Mouse (Mus musculus): ENCODE results near the gene Itgb5. TPM values are rescaled to one million over a fixed set of nuclear protein-coding genes. Genes with fewer than 3 reads are reported as not detected.

Itgb5 gene
- polyA plus RNA-seq, 1 experiment from 2014 or later, result 21.7 TPM

DNA sequence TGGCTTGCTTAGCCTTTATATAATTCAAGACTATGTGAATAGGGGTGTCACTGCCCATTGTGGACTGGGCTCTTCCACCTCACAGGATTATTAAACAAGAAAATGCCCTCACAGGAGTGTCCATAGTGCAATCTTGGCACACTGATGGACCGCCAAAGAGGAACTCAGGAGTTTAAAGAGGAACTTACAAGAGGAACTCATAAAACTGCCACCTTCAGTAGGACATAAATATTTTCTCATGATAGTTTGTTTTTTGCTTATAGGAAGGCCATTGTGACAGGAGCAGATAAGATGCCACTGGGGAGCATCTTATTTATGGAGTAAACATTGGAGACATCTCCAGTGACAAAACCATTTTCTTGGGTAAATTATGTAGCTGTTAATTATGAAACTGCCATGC lies 125.3 kb downstream of the Itgb5 start:
- no peak overlapping the region for H3K4me3 ChIP-seq (ENCODE audit: low read depth, low read length)
- H3K27me3 ChIP-seq (ENCODE audit: control insufficient read depth, insufficient read depth, low read length), result no peaks in the 10 kb centered on the region
- WGBS, result 88% methylated on average over 1 of the region's 1 CpGs
- no peak overlapping the region for H3K4me2 ChIP-seq (replicated peaks; ENCODE audit: low read depth, low read length)
- ATAC-seq (ENCODE audit: low FRiP score) (no peak), DNase-seq (ENCODE audit: low spot score) (no peak)
- no peaks in the 10 kb centered on the region for H3K4me1 ChIP-seq (replicated peaks; ENCODE audit: control insufficient read depth, insufficient read depth, low read length)
- no peaks in the 10 kb centered on the region for H3K9me3 ChIP-seq (ENCODE audit: control insufficient read depth, low read length)
- H3K9ac ChIP-seq (ENCODE audit: low read depth, low read length), result no peak overlapping the region
- peaks cover 13% of the 10 kb centered on the region for H3K36me3 ChIP-seq (ENCODE audit: control insufficient read depth, insufficient read depth, low read length)
- H3K27ac ChIP-seq (ENCODE audit: low read depth, low read length), result no peak overlapping the region

DNA sequence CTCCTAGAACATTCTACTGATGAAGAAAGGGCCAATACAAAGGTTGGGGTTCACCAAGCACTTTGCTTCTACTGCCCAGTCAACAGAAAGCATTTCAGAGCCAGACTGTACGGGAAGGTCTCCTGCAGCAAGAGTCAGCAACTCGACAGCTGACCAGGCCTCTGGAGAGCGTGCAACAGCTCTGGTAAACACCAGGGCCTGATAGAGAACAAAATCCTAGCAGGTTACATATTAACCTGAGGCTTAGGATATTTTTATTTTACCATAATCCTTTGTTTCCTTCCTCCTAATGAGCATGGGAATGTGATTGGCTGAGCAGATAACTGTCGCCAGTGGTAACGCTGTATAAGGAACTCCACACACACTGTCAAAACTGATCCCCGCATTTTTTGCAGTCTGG lies 134.0 kb downstream of the Itgb5 start:
- no peak overlapping the region for H3K4me2 ChIP-seq (replicated peaks; ENCODE audit: low read depth, low read length)
- DNase-seq (ENCODE audit: low spot score), result no peak
- 93% methylated on average over 6 of the region's 6 CpGs for WGBS
- 0 out of 2 replicates have a peak, but pooled peaks cover 2% of the 10 kb centered on the region for H3K4me1 ChIP-seq (replicated peaks; ENCODE audit: control insufficient read depth, insufficient read depth, low read length)
- no peak overlapping the region for H3K4me3 ChIP-seq (ENCODE audit: low read depth, low read length)
- no peaks in the 10 kb centered on the region for H3K27me3 ChIP-seq (ENCODE audit: control insufficient read depth, insufficient read depth, low read length)
- no peaks in the 10 kb centered on the region for H3K9me3 ChIP-seq (ENCODE audit: control insufficient read depth, low read length)
- H3K36me3 ChIP-seq (ENCODE audit: control insufficient read depth, insufficient read depth, low read length), result peaks cover 10% of the 10 kb centered on the region; the same call in 1 of the 2 replicates
- ATAC-seq (ENCODE audit: low FRiP score), result no peak
- H3K9ac ChIP-seq (ENCODE audit: low read depth, low read length), result no peak overlapping the region
- no peak overlapping the region for H3K27ac ChIP-seq (ENCODE audit: low read depth, low read length)

DNA sequence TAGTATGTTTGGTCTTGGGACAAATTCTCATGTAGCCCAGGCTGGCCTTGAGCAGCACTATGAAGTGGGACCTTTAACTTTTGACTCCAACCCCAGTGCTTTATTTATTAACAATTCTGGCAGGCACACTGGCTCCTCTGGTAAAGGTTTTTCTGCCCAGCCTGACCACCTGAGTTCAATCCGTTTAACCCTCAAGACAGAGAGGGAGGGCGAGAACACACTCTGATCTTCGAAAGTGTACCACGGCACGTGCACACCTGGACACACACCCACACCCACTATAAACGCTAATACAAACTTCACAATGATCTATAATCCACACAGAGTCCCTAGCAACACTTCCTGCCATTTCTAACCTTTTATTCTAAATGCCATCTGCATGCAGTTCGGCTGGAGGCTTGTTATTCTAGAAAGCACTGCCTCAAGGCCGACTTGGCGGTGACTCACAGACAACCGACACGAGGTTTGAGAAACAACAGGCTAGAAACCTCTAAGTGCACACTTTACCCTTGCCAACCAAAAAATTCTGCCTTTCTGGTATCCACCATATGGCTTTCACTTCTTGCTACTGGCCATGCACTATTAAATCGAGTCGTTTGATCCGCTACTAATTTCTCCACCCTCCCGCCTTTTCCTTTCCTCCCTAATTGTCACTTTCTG lies 136.5 kb downstream of the Itgb5 start:
- ATAC-seq (ENCODE audit: low FRiP score) (peak; percentile 22; the same call in 1 of the 2 replicates), DNase-seq (ENCODE audit: low spot score) (no peak)
- Histone ChIP-seq H3K9ac (ENCODE audit: low read depth, low read length) (peak overlapping the region; percentile 83), H3K4me1 (replicated peaks; ENCODE audit: control insufficient read depth, insufficient read depth, low read length) (0 out of 2 replicates have a peak, but pooled peaks cover 2% of the 10 kb centered on the region), H3K4me2 (replicated peaks; ENCODE audit: low read depth, low read length) (peak overlapping the region; percentile 71), H3K36me3 (ENCODE audit: control insufficient read depth, insufficient read depth, low read length) (0 out of 2 replicates have a peak, but pooled peaks cover 6% of the 10 kb centered on the region), H3K9me3 (ENCODE audit: control insufficient read depth, low read length) (no peaks in the 10 kb centered on the region), H3K27me3 (ENCODE audit: control insufficient read depth, insufficient read depth, low read length) (no peaks in the 10 kb centered on the region), H3K27ac (ENCODE audit: low read depth, low read length) (no peak overlapping the region), H3K4me3 (ENCODE audit: low read depth, low read length) (peak overlapping the region; percentile 89)
- 18% methylated on average over 15 of the region's 15 CpGs for WGBS

DNA sequence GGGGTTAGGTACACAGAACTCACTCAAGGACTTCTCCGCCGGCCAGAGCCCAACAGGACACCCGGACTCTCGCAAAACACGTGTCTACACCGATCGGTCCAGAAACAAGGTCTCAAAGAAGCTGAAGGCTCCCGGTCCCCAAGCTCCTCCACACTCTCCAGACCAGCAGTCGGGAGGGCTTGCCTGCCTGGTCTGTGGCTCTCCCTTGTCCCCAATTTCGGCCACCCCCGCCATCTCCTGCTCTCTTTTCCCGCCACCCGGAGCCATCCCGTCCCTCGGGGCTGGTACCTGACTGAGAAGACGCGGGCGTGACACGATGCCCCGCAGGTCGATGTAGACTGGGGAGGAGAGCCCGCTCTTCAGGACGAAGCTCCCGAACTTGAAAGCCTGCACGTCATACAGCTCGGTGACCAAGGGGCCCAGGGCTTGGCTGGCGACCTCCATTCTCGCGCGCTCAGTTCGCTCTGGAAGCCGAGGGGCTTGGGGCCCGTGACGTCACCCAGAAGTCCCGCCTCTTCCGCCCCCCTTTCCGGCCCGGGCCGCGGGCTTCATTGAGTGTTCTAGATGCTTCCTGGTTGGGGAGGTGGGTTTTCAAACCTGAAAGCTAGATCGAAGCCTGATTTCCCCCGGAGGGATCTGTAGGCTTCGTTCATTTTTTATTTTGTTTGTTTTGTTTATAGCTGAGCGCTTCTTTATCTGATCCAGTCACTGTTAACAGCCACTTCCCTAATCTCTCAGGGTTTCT lies 137.2 kb downstream of the Itgb5 start, which contains the start of gene Umps:
Umps (minus strand) TSS at position 501 of the 745 bp plus-strand sequence.
- no peaks in the 10 kb centered on the region for H3K9me3 ChIP-seq (ENCODE audit: control insufficient read depth, low read length)
- peak; percentile 93 for DNase-seq (ENCODE audit: low spot score)
- H3K27ac ChIP-seq (ENCODE audit: low read depth, low read length), result no peak within 1 kb of the TSS
- peak; percentile 95 for ATAC-seq (ENCODE audit: low FRiP score)
- peak within 1 kb of the TSS; percentile 83 for H3K9ac ChIP-seq (ENCODE audit: low read depth, low read length)
- 0 out of 2 replicates have a peak, but pooled peaks cover 2% of the 10 kb centered on the region for H3K4me1 ChIP-seq (replicated peaks; ENCODE audit: control insufficient read depth, insufficient read depth, low read length)
- H3K4me3 ChIP-seq (ENCODE audit: low read depth, low read length), result peak within 1 kb of the TSS; percentile 89
- H3K4me2 ChIP-seq (replicated peaks; ENCODE audit: low read depth, low read length), result peak within 1 kb of the TSS; percentile 71
- 2% methylated on average over 44 of the region's 44 CpGs for WGBS
- H3K36me3 ChIP-seq (ENCODE audit: control insufficient read depth, insufficient read depth, low read length), result 0 out of 2 replicates have a peak, but pooled peaks cover 3% of the 10 kb centered on the region
- no peaks in the 10 kb centered on the region for H3K27me3 ChIP-seq (ENCODE audit: control insufficient read depth, insufficient read depth, low read length)

DNA sequence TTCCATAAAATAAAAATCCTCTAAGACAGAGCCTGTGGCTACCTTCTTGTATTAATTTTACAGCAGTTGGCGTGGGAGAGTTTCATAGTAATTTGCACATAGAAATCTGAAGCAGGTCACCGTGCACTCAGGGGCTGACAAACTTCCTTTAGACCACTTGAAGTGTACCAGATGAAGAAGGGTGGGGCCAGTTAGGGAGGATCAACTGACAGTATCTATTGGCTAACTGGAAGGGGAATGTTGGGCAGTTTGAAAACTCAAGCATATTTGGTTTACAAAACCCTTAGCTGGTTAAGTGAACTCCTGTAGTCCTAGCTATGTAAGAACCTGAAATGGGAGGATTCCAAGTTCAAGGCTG lies 137.8 kb downstream of the Itgb5 start:
- WGBS, result 77% methylated on average over 2 of the region's 2 CpGs
- DNase-seq (ENCODE audit: low spot score) (no peak), ATAC-seq (ENCODE audit: low FRiP score) (peak; percentile 38; the same call in 1 of the 2 replicates)
- H3K27ac ChIP-seq (ENCODE audit: low read depth, low read length), result no peak overlapping the region
- H3K4me2 ChIP-seq (replicated peaks; ENCODE audit: low read depth, low read length), result peak overlapping the region; percentile 71
- 0 out of 2 replicates have a peak, but pooled peaks cover 2% of the 10 kb centered on the region for H3K4me1 ChIP-seq (replicated peaks; ENCODE audit: control insufficient read depth, insufficient read depth, low read length)
- no peaks in the 10 kb centered on the region for H3K27me3 ChIP-seq (ENCODE audit: control insufficient read depth, insufficient read depth, low read length)
- H3K4me3 ChIP-seq (ENCODE audit: low read depth, low read length), result peak overlapping the region; percentile 89; the same call in 1 of the 2 replicates
- peak overlapping the region; percentile 83 for H3K9ac ChIP-seq (ENCODE audit: low read depth, low read length)
- H3K9me3 ChIP-seq (ENCODE audit: control insufficient read depth, low read length), result no peaks in the 10 kb centered on the region
- no peaks in the 10 kb centered on the region for H3K36me3 ChIP-seq (ENCODE audit: control insufficient read depth, insufficient read depth, low read length)

DNA sequence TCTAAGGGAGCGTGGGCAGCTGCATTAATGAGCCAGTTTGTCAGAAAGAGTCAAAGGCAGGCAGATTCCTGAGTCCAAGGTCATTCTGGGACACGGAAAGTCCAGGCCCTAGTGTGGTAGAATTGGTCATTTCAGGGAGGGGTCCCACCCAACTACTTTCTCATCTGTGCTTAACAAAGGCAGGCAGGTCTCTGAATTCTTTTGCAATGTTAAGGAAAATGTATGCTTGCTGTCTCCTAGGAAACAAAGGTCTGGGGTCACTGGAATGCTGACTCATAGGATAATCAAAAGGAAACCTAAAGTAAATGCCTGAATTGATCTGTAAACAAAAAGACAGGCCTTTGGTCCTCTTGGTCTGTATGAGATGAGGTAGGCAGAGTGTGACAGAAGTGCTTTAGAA lies 150.4 kb downstream of the Itgb5 start:
- Histone ChIP-seq H3K36me3 (ENCODE audit: control insufficient read depth, insufficient read depth, low read length) (no peaks in the 10 kb centered on the region), H3K9ac (ENCODE audit: low read depth, low read length) (no peak overlapping the region), H3K4me2 (replicated peaks; ENCODE audit: low read depth, low read length) (no peak overlapping the region), H3K4me3 (ENCODE audit: low read depth, low read length) (no peak overlapping the region), H3K9me3 (ENCODE audit: control insufficient read depth, low read length) (no peaks in the 10 kb centered on the region), H3K27me3 (ENCODE audit: control insufficient read depth, insufficient read depth, low read length) (no peaks in the 10 kb centered on the region), H3K27ac (ENCODE audit: low read depth, low read length) (no peak overlapping the region), H3K4me1 (replicated peaks; ENCODE audit: control insufficient read depth, insufficient read depth, low read length) (no peaks in the 10 kb centered on the region)
- 41% methylated on average over 2 of the region's 2 CpGs for WGBS
- no peak for DNase-seq (ENCODE audit: low spot score)
- no peak for ATAC-seq (ENCODE audit: low FRiP score)

DNA sequence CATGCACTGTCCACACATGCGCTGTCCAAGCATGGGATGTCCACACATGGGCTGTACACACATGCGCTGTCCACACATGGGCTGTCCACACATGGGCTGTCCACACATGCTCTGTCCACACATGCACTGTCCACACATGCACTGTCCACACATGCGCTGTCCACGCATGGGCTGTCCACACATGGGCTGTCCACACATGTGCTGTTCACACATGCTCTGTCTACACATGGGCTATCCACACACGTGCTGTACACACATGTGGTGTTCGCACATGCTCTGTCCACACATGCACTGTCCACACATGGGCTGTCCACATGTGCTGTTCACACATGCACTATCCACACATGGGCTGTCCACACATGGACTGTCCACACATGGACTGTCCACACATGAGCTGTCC lies 154.2 kb downstream of the Itgb5 start:
- Histone ChIP-seq H3K9ac (ENCODE audit: low read depth, low read length) (no peak overlapping the region), H3K27me3 (ENCODE audit: control insufficient read depth, insufficient read depth, low read length) (no peaks in the 10 kb centered on the region), H3K9me3 (ENCODE audit: control insufficient read depth, low read length) (no peaks in the 10 kb centered on the region), H3K4me3 (ENCODE audit: low read depth, low read length) (no peak overlapping the region), H3K4me2 (replicated peaks; ENCODE audit: low read depth, low read length) (no peak overlapping the region), H3K27ac (ENCODE audit: low read depth, low read length) (no peak overlapping the region), H3K36me3 (ENCODE audit: control insufficient read depth, insufficient read depth, low read length) (no peaks in the 10 kb centered on the region), H3K4me1 (replicated peaks; ENCODE audit: control insufficient read depth, insufficient read depth, low read length) (no peaks in the 10 kb centered on the region)
- ATAC-seq (ENCODE audit: low FRiP score), result no peak
- 93% methylated on average over 6 of the region's 6 CpGs for WGBS
- no peak for DNase-seq (ENCODE audit: low spot score)

DNA sequence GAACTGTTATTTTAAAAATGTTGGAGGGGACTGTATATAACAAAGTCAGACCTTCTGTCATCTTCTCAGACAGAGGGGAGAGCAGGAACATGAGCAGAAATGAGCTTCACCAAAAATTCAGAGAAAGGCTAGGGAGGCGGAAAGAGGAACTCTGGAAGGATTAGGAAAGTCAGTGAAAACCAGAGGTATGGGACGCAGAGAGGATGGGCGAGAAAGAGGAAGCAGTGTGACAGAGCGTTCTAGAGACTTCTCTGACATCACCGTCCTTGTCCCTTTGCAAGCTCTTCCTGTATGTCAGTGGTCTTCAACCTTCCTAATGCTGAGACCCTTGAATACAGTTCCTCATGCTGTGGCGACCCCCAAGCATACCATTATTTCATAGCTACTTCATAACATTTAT lies 155.9 kb downstream of the Itgb5 start:
- Histone ChIP-seq H3K4me1 (replicated peaks; ENCODE audit: control insufficient read depth, insufficient read depth, low read length) (no peaks in the 10 kb centered on the region), H3K27ac (ENCODE audit: low read depth, low read length) (no peak overlapping the region), H3K9me3 (ENCODE audit: control insufficient read depth, low read length) (no peaks in the 10 kb centered on the region), H3K9ac (ENCODE audit: low read depth, low read length) (no peak overlapping the region), H3K27me3 (ENCODE audit: control insufficient read depth, insufficient read depth, low read length) (no peaks in the 10 kb centered on the region), H3K36me3 (ENCODE audit: control insufficient read depth, insufficient read depth, low read length) (no peaks in the 10 kb centered on the region), H3K4me2 (replicated peaks; ENCODE audit: low read depth, low read length) (no peak overlapping the region), H3K4me3 (ENCODE audit: low read depth, low read length) (no peak overlapping the region)
- DNase-seq (ENCODE audit: low spot score) (no peak), ATAC-seq (ENCODE audit: low FRiP score) (no peak)
- 92% methylated on average over 6 of the region's 6 CpGs for WGBS

All from hindbrain, embryonic 11.5 days (tissue).